Mouse (Mus musculus): Measurements from ENCODE around the gene Poc5. TPM values are rescaled to one million over a fixed set of nuclear protein-coding genes. Genes with fewer than 3 reads are reported as not detected.

Poc5 gene
- total and polyA plus RNA-seq, 3 experiments: 17.1 to 25.4 TPM; not detected in 1

- no peak overlapping the region for H3K9ac ChIP-seq (ENCODE audit: control insufficient read depth, low read depth, low read length, poor library complexity, severe bottlenecking)
- TF ChIP-seq USF1 (IDR thresholded peaks at IDR 0.05; ENCODE audit: low read depth, low read length): no peak
- TF ChIP-seq POLR2AphosphoS2 (IDR thresholded peaks at IDR 0.05; ENCODE audit: low read length): no peak
- no peak for TF ChIP-seq NRF1 (IDR thresholded peaks at IDR 0.05; ENCODE audit: insufficient read depth, low read depth, low read length, poor library complexity, severe bottlenecking)
- TF ChIP-seq E2F4 (IDR thresholded peaks at IDR 0.05; ENCODE audit: borderline replicate concordance, low read depth, low read length): no peak
- TF ChIP-seq ZMIZ1 (IDR thresholded peaks at IDR 0.05; ENCODE audit: low read depth, low read length): no peak
- TF ChIP-seq CTCF (IDR thresholded peaks at IDR 0.05 in 2 of 3, conservative IDR thresholded peaks at IDR 0.05 in 1 of 3; ENCODE audit: control insufficient read depth in 1 of 3, insufficient read depth in 1 of 3, low read depth in 2 of 3, low read length in 3 of 3, poor library complexity in 1 of 3, severe bottlenecking in 1 of 3): no peak
- no peak for TF ChIP-seq MEF2A (IDR thresholded peaks at IDR 0.05; ENCODE audit: extremely low read depth, insufficient replicate concordance, low read depth, low read length, poor library complexity, severe bottlenecking)
- TF ChIP-seq MYC (IDR thresholded peaks at IDR 0.05; ENCODE audit: low read depth, low read length): no peak
Measured at GRCm38 (mm10) chr13:96421230-96421629, 33.1 kb downstream of the Poc5 start.

DNA sequence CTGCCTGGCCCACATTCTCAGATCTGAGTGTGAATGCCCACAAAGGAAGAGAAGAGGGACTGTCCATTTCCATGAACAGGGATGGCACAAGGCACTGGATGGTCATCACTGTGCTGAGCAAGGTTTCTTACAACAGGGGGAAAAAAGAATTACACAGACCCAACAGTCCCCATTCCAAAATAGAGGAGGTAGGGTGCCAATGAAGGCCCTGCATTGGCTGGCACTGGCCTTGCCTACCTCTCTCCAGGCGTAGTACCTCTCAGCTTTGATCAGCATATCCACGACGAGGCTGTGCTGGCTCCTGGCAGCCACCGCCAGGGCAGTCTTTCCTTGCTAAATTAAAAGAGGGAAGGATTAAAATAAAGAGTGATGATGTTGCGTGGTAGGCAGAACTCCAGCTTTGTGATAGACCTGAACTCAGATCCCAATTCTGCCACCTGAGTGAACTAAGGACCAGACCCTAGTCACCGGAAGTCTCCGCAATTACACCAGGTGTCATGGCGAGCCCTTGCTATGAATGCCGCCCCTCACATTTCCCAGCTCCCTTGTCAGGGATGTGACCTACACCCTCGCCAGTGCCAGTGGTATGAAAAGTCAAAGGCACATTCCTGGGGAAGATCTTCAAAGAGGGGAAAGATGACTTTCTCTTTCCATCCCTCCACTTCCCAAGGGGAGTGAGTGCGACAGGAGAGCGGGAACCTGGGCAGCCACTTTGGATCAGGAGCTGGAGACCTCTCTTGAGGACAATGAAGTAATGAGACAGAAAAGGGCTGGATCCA, 36.6 kb downstream of the Poc5 start:
- Histone ChIP-seq H3K9me3 (replicated peaks; ENCODE audit: insufficient read depth, low read length) (no peaks in the 10 kb centered on the region), H3K27me3 (ENCODE audit: control insufficient read depth in 1 of 2, insufficient read depth in 2 of 2, low read length in 2 of 2) (no peaks in the 10 kb centered on the region; a peak in 1 of 4 replicates), H3K4me1 (ENCODE audit: control insufficient read depth in 1 of 2, insufficient read depth in 2 of 2, low read length in 2 of 2) (0 out of 4 replicates have a peak, but pooled peaks cover 0 to 2% of the 10 kb centered on the region in 2 experiments), H3K27ac (ENCODE audit: control insufficient read depth, low read depth, low read length) (no peak overlapping the region), H3K36me3 (ENCODE audit: control insufficient read depth in 1 of 2, insufficient read depth in 2 of 2, low read length in 2 of 2) (no peaks in the 10 kb centered on the region), H3K9ac (ENCODE audit: control insufficient read depth, low read depth, low read length, poor library complexity, severe bottlenecking) (no peak overlapping the region), H3K4me3 (ENCODE audit: control insufficient read depth in 1 of 2, insufficient read depth in 1 of 2, low read depth in 2 of 2, low read length in 2 of 2) (no peak overlapping the region), H3K79me2 (ENCODE audit: control insufficient read depth, insufficient read depth, low read length, poor library complexity) (no peaks in the 10 kb centered on the region)
- DNase-seq (ENCODE audit: low read depth, low spot score): no peak
- TF ChIP-seq CTCF (IDR thresholded peaks at IDR 0.05 in 2 of 3, conservative IDR thresholded peaks at IDR 0.05 in 1 of 3; ENCODE audit: control insufficient read depth in 1 of 3, insufficient read depth in 1 of 3, low read depth in 2 of 3, low read length in 3 of 3, poor library complexity in 1 of 3, severe bottlenecking in 1 of 3) (no peak), E2F4 (IDR thresholded peaks at IDR 0.05; ENCODE audit: borderline replicate concordance, low read depth, low read length) (no peak), TBP (IDR thresholded peaks at IDR 0.05; ENCODE audit: low read depth, low read length) (no peak), KAT2A (conservative IDR thresholded peaks at IDR 0.05; ENCODE audit: low read depth, low read length) (no peak), EP300 (IDR thresholded peaks at IDR 0.05; ENCODE audit: low read depth in 1 of 2, low read length in 2 of 2) (no peak), CHD1 (IDR thresholded peaks at IDR 0.05; ENCODE audit: low read depth, low read length) (no peak)

More at GRCm38 (mm10) chr13:96421230-96421629, 33.1 kb downstream of the Poc5 start:
- H3K4me1 ChIP-seq (ENCODE audit: control insufficient read depth in 1 of 2, insufficient read depth in 2 of 2, low read length in 2 of 2): no peaks in the 10 kb centered on the region
- H3K27ac ChIP-seq (ENCODE audit: control insufficient read depth, low read depth, low read length): no peak overlapping the region
- no peak for DNase-seq (ENCODE audit: low read depth, low spot score)
- no peaks in the 10 kb centered on the region; a peak in 1 of 4 replicates for H3K36me3 ChIP-seq (ENCODE audit: control insufficient read depth in 1 of 2, insufficient read depth in 2 of 2, low read length in 2 of 2)
- no peaks in the 10 kb centered on the region for H3K79me2 ChIP-seq (ENCODE audit: control insufficient read depth, insufficient read depth, low read length, poor library complexity)
- no peak overlapping the region for H3K4me3 ChIP-seq (ENCODE audit: control insufficient read depth in 1 of 2, insufficient read depth in 1 of 2, low read depth in 2 of 2, low read length in 2 of 2)
- no peaks in the 10 kb centered on the region for H3K9me3 ChIP-seq (replicated peaks; ENCODE audit: insufficient read depth, low read length)
- H3K27me3 ChIP-seq (ENCODE audit: control insufficient read depth in 1 of 2, insufficient read depth in 2 of 2, low read length in 2 of 2): no peaks in the 10 kb centered on the region; a peak in 1 of 4 replicates
